Mouse (Mus musculus): ENCODE measurements at regions not wholly inside any gene's neighbourhood (a gene's known extent, or its start where the extent isn't known, plus 50 kb on each side); places are given as distances from the start of the nearest gene placed in this dataset.

- Histone ChIP-seq H3K36me3 (no peaks in the 10 kb centered on the region), H3K4me2 (no peak overlapping the region), H3K4me3 (no peak overlapping the region), H3K9me3 (replicated peaks) (peaks cover 5% of the 10 kb centered on the region; the same call in 1 of the 2 replicates), H3K27me3 (replicated peaks) (no peaks in the 10 kb centered on the region), H3K9ac (no peak overlapping the region), H3K4me1 (no peaks in the 10 kb centered on the region), H3K27ac (no peak overlapping the region)
- ATAC-seq = no peak
- WGBS (ENCODE audit: insufficient replicate concordance) = 67% methylated on average over 4 of the region's 4 CpGs
These were observed 339.3 kb upstream of the Kazn start for GRCm38 (mm10) chr4:142578536-142578935.

DNA sequence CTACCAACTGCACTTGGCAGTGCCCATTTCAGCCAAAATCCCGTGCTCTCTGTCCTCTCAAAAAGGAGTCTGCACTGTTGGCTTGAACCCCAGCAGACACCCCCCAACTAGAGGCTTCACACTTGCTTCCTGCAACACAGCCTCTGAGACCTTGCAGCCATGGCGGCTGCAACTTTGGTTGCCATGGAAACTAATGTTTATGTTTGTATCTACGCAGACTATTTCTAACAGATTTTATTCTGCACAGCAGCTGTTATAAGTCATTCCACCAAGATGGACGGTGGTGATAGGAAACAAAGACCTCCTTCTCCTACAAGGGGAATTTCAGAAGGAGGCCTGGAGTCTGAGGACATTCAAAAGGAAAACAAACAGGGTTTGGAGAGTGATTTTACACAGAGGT is 338.3 kb upstream of the Kazn start:
- no peak overlapping the region for H3K4me2 ChIP-seq
- 53% methylated on average over 4 of the region's 4 CpGs for WGBS (ENCODE audit: insufficient replicate concordance)
- ATAC-seq = no peak
- no peak overlapping the region for H3K9ac ChIP-seq
- H3K4me1 ChIP-seq = no peaks in the 10 kb centered on the region
- H3K27me3 ChIP-seq (replicated peaks) = no peaks in the 10 kb centered on the region
- no peak overlapping the region for H3K4me3 ChIP-seq
- H3K9me3 ChIP-seq (replicated peaks) = peaks cover 5% of the 10 kb centered on the region; the same call in 1 of the 2 replicates
- H3K27ac ChIP-seq = no peak overlapping the region
- H3K36me3 ChIP-seq = no peaks in the 10 kb centered on the region

DNA sequence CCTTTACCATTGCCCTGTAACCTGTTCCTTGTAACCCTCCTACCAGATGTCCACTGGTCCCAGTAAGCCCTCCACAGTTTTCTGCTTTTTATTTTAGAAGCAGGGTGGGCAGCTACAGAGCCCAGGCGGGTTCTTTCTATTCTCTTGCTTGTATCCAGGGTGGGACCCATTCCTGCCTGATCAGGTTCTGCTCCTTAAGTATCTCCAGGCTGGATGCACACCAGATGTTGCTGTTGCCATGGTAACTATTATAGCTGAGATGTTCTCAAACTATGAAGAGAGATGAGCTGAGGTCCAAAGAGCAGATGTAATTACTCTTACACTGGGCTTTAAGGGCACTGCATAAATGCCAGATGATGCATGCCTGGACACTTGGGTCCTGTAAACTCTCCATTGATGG is 335.3 kb upstream of the Kazn start:
- H3K9ac ChIP-seq = no peak overlapping the region
- no peaks in the 10 kb centered on the region for H3K36me3 ChIP-seq
- H3K27ac ChIP-seq = no peak overlapping the region
- no peaks in the 10 kb centered on the region for H3K27me3 ChIP-seq (replicated peaks)
- WGBS (ENCODE audit: insufficient replicate concordance) = 45% methylated on average over 1 of the region's 1 CpGs
- H3K4me3 ChIP-seq = no peak overlapping the region
- no peak overlapping the region for H3K4me2 ChIP-seq
- H3K9me3 ChIP-seq (replicated peaks) = no peaks in the 10 kb centered on the region; the same call in 1 of the 2 replicates
- no peak for ATAC-seq
- H3K4me1 ChIP-seq = no peaks in the 10 kb centered on the region

- WGBS (ENCODE audit: insufficient replicate concordance) = 39% methylated on average over 7 of the region's 7 CpGs
- H3K36me3 ChIP-seq = no peaks in the 10 kb centered on the region
- ATAC-seq = no peak
- H3K4me1 ChIP-seq = no peaks in the 10 kb centered on the region
- no peak overlapping the region for H3K4me3 ChIP-seq
- H3K27ac ChIP-seq = no peak overlapping the region
- no peaks in the 10 kb centered on the region for H3K27me3 ChIP-seq (replicated peaks)
- no peak overlapping the region for H3K9ac ChIP-seq
- no peak overlapping the region for H3K4me2 ChIP-seq
- no peaks in the 10 kb centered on the region; the same call in 1 of the 2 replicates for H3K9me3 ChIP-seq (replicated peaks)
These were observed 331.5 kb upstream of the Kazn start for GRCm38 (mm10) chr4:142570712-142571111.

DNA sequence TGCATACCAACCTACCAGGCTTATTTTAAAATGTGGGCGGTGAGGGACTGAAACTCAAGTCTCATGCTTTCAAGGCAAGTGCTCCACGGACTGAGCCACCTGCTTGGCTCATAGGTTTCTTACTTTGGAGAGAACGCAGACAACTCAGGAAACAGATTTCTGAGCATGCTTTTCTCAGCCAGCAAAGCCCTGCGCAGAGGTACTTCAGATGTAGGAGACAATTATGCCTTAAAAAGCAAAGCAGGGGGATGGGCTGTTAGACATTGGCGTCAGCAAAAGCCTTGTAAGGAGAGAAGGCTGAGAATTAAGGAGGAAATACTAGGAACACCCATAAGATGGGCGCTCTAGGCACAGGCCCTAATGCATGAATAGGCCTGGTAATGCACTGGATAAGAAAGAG is 329.4 kb upstream of the Kazn start:
- H3K9me3 ChIP-seq (replicated peaks) = no peaks in the 10 kb centered on the region; the same call in 1 of the 2 replicates
- no peak overlapping the region for H3K4me2 ChIP-seq
- ATAC-seq = no peak
- WGBS (ENCODE audit: insufficient replicate concordance) = 62% methylated on average over 6 of the region's 6 CpGs
- no peaks in the 10 kb centered on the region for H3K27me3 ChIP-seq (replicated peaks)
- H3K9ac ChIP-seq = no peak overlapping the region
- H3K27ac ChIP-seq = no peak overlapping the region
- H3K36me3 ChIP-seq = no peaks in the 10 kb centered on the region
- no peak overlapping the region for H3K4me3 ChIP-seq
- H3K4me1 ChIP-seq = no peaks in the 10 kb centered on the region

DNA sequence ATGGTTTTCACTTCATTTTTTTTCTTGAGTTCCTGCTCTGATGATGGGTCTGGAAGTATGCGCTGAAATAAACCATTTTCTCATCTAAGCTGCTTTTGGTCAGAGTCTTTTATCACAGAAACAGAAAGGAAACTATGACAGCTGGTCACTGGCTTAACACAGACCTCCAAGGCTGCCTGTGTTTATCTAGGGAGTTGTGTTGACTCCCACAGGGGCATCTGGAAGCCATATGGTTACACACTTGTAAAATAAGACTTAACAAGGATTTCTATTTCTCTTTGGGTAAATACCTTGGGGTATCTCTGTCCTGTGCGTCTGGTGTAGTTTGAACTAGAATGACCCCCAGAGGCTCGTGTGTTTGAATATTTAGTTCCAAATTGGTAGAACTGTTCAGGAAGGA is 315.5 kb upstream of the Kazn start:
- Histone ChIP-seq H3K9ac (no peak overlapping the region), H3K4me1 (no peaks in the 10 kb centered on the region), H3K9me3 (replicated peaks) (0 out of 2 replicates have a peak, but pooled peaks cover 2% of the 10 kb centered on the region), H3K4me2 (no peak overlapping the region), H3K27me3 (replicated peaks) (no peaks in the 10 kb centered on the region), H3K4me3 (no peak overlapping the region), H3K27ac (no peak overlapping the region), H3K36me3 (no peaks in the 10 kb centered on the region)
- WGBS (ENCODE audit: insufficient replicate concordance) = 46% methylated on average over 3 of the region's 3 CpGs
- ATAC-seq = no peak

- H3K36me3 ChIP-seq = no peaks in the 10 kb centered on the region
- H3K9me3 ChIP-seq (replicated peaks) = 0 out of 2 replicates have a peak, but pooled peaks cover 7% of the 10 kb centered on the region
- H3K4me3 ChIP-seq = no peak overlapping the region
- H3K4me2 ChIP-seq = no peak overlapping the region
- H3K9ac ChIP-seq = no peak overlapping the region
- H3K4me1 ChIP-seq = no peaks in the 10 kb centered on the region
- no peaks in the 10 kb centered on the region for H3K27me3 ChIP-seq (replicated peaks)
- WGBS (ENCODE audit: insufficient replicate concordance) = 66% methylated on average over 1 of the region's 1 CpGs
- no peak for ATAC-seq
- H3K27ac ChIP-seq = no peak overlapping the region
These were observed 306.7 kb upstream of the Kazn start for GRCm38 (mm10) chr4:142545871-142546270.

- H3K27me3 ChIP-seq (replicated peaks) = no peaks in the 10 kb centered on the region
- 37% methylated on average over 1 of the region's 1 CpGs for WGBS (ENCODE audit: insufficient replicate concordance)
- no peak overlapping the region for H3K27ac ChIP-seq
- no peak overlapping the region for H3K9ac ChIP-seq
- no peak overlapping the region for H3K4me3 ChIP-seq
- ATAC-seq = no peak
- 0 out of 2 replicates have a peak, but pooled peaks cover 5% of the 10 kb centered on the region for H3K9me3 ChIP-seq (replicated peaks)
- no peaks in the 10 kb centered on the region for H3K4me1 ChIP-seq
- H3K36me3 ChIP-seq = no peaks in the 10 kb centered on the region
- no peak overlapping the region for H3K4me2 ChIP-seq
These were observed 306.0 kb upstream of the Kazn start for GRCm38 (mm10) chr4:142545187-142545586.

- WGBS (ENCODE audit: insufficient replicate concordance) = 60% methylated on average over 8 of the region's 8 CpGs
- no peak for ATAC-seq
- no peak overlapping the region for H3K4me3 ChIP-seq
- H3K9me3 ChIP-seq (replicated peaks) = 0 out of 2 replicates have a peak, but pooled peaks cover 5% of the 10 kb centered on the region
- H3K36me3 ChIP-seq = no peaks in the 10 kb centered on the region
- H3K4me2 ChIP-seq = no peak overlapping the region
- H3K4me1 ChIP-seq = no peaks in the 10 kb centered on the region
- no peak overlapping the region for H3K27ac ChIP-seq
- H3K9ac ChIP-seq = no peak overlapping the region
- no peaks in the 10 kb centered on the region for H3K27me3 ChIP-seq (replicated peaks)
These were observed 305.5 kb upstream of the Kazn start for GRCm38 (mm10) chr4:142544736-142545135.

- H3K27ac ChIP-seq = no peak overlapping the region
- WGBS (ENCODE audit: insufficient replicate concordance) = 59% methylated on average over 12 of the region's 12 CpGs
- H3K9ac ChIP-seq = no peak overlapping the region
- 0 out of 2 replicates have a peak, but pooled peaks cover 8% of the 10 kb centered on the region for H3K9me3 ChIP-seq (replicated peaks)
- no peak overlapping the region for H3K4me3 ChIP-seq
- no peaks in the 10 kb centered on the region for H3K36me3 ChIP-seq
- H3K27me3 ChIP-seq (replicated peaks) = no peaks in the 10 kb centered on the region
- no peak for ATAC-seq
- no peaks in the 10 kb centered on the region for H3K4me1 ChIP-seq
- no peak overlapping the region for H3K4me2 ChIP-seq
These were observed 300.1 kb upstream of the Kazn start for GRCm38 (mm10) chr4:142539200-142539750.

DNA sequence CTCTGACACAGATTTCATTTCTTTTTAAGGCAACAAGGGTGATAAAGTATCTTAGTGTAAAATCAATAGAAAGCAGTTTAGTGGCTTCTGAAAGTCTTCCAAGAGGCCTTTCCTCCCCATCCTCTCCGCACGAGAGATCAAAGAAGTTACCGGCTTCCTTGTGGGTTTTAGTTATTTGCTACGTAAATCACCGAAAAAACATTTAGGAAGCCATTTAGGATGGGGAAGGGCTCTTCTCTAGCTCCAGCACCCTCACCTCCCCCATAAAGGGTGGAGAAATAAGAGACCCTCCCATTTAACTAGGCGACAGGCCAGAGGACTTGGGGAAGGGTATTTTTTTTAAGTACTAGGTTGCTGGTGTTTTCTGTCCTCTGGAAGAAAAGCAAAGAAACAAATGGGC is 287.9 kb upstream of the Kazn start:
- Histone ChIP-seq H3K9ac (no peak overlapping the region), H3K36me3 (no peaks in the 10 kb centered on the region), H3K9me3 (replicated peaks) (0 out of 2 replicates have a peak, but pooled peaks cover 7% of the 10 kb centered on the region), H3K4me1 (no peaks in the 10 kb centered on the region), H3K4me2 (no peak overlapping the region), H3K27ac (no peak overlapping the region), H3K27me3 (replicated peaks) (no peaks in the 10 kb centered on the region), H3K4me3 (no peak overlapping the region)
- no peak for ATAC-seq
- WGBS (ENCODE audit: insufficient replicate concordance) = 72% methylated on average over 6 of the region's 6 CpGs

DNA sequence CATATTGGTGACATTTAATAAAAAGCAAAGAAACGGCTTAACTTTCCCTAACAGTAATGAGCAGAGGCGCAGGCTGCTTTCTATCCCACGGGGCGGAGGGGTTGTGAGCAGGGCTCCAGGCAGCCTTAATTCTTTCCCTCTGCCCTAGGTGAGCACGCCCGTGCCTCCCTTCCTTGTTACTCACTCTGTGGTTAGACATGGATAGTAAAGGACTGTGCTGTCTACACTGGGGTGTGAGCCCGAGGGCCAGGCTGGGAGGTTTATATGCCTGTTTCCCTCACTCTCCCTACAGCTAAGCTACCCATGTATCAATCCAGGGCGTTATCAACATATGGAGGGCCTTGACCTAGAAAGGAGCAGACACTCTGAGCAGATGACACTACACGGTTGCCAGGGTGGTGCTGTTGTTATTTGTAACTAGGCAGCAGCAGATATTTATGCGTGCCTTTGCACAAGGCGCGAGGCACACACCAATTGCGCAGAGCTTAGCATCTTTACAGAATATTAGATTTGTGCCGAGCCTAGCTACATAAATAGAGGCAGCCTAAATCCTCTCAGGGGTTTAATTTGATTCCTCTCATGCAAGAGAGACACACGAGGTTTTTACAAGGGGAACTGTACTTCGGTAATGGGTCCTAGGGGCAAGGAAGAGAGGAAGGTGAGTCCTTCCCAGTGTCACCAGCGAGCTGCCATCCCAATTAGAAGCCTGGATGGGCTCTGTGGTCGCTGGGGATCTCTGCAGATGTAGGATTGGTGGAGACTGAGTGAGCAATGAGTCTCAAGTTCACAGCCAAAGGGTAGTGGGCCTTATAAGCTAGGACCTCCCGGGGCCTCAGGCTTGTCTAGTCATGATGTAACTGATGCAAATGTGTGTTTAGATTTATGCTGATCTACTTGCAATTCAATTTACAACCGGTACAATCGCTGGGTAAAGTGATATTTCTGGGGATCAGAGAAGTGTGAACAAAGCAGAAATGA is 278.6 kb upstream of the Kazn start:
- WGBS (ENCODE audit: insufficient replicate concordance) = 63% methylated on average over 21 of the region's 21 CpGs
- Histone ChIP-seq H3K4me2 (no peak overlapping the region), H3K4me3 (no peak overlapping the region), H3K36me3 (no peaks in the 10 kb centered on the region), H3K4me1 (no peaks in the 10 kb centered on the region), H3K27ac (no peak overlapping the region), H3K9ac (no peak overlapping the region), H3K9me3 (replicated peaks) (peaks cover 27% of the 10 kb centered on the region), H3K27me3 (replicated peaks) (no peaks in the 10 kb centered on the region)
- ATAC-seq = no peak

Data from liver, embryonic 12.5 days (tissue).